Mouse (Mus musculus): ENCODE measurements around the gene Mslnl. TPM values are rescaled to one million over a fixed set of nuclear protein-coding genes. Genes with fewer than 3 reads are reported as not detected.

Mslnl gene
- polyA plus RNA-seq, 1 experiment from 2014 or later, result 0.05 TPM

GRCm38 (mm10) chr17:25754241-25754640, 18.4 kb downstream of the Mslnl start, which contains the start of gene Msln:
Gene Msln, minus strand, starts transcription at chr17:25754378.
- WGBS, result 70% methylated on average over 9 of the region's 9 CpGs
- Histone ChIP-seq H3K36me3 (ENCODE audit: control insufficient read depth, insufficient read depth, low read length) (no peaks in the 10 kb centered on the region), H3K4me1 (ENCODE audit: control insufficient read depth, insufficient read depth, low read length) (peaks cover 9% of the 10 kb centered on the region), H3K27ac (ENCODE audit: low read length) (peak within 1 kb of the TSS; percentile 24; the same call in 1 of the 2 replicates), H3K4me3 (replicated peaks; ENCODE audit: low read length) (peak within 1 kb of the TSS; percentile 10; the same call in 1 of the 2 replicates), H3K9ac (ENCODE audit: low read length) (0 out of 2 replicates have a peak within 1 kb of the TSS, but pooled peaks have one; percentile 35), H3K27me3 (ENCODE audit: control insufficient read depth, insufficient read depth, low read length) (no peaks in the 10 kb centered on the region), H3K9me3 (replicated peaks; ENCODE audit: control insufficient read depth, low read length) (no peaks in the 10 kb centered on the region), H3K4me2 (ENCODE audit: low read depth, low read length) (peak within 1 kb of the TSS; percentile 19)
- peak; percentile 55; the same call in 1 of the 2 replicates for ATAC-seq (ENCODE audit: insufficient read depth, low FRiP score)

GRCm38 (mm10) chr17:25755086-25755485, 19.2 kb downstream of the Mslnl start:
- H3K9ac ChIP-seq (ENCODE audit: low read length), result peak overlapping the region; percentile 35
- peak overlapping the region; percentile 66; the same call in 1 of the 2 replicates for H3K27ac ChIP-seq (ENCODE audit: low read length)
- WGBS, result 68% methylated on average over 4 of the region's 4 CpGs
- no peak for ATAC-seq (ENCODE audit: insufficient read depth, low FRiP score)
- H3K4me1 ChIP-seq (ENCODE audit: control insufficient read depth, insufficient read depth, low read length), result peaks cover 9% of the 10 kb centered on the region
- H3K4me2 ChIP-seq (ENCODE audit: low read depth, low read length), result no peak overlapping the region
- H3K36me3 ChIP-seq (ENCODE audit: control insufficient read depth, insufficient read depth, low read length), result no peaks in the 10 kb centered on the region
- H3K4me3 ChIP-seq (replicated peaks; ENCODE audit: low read length), result no peak overlapping the region
- no peaks in the 10 kb centered on the region for H3K27me3 ChIP-seq (ENCODE audit: control insufficient read depth, insufficient read depth, low read length)
- H3K9me3 ChIP-seq (replicated peaks; ENCODE audit: control insufficient read depth, low read length), result no peaks in the 10 kb centered on the region

GRCm38 (mm10) chr17:25755627-25756377, 20.0 kb downstream of the Mslnl start:
- H3K36me3 ChIP-seq (ENCODE audit: control insufficient read depth, insufficient read depth, low read length), result no peaks in the 10 kb centered on the region
- H3K4me3 ChIP-seq (replicated peaks; ENCODE audit: low read length), result no peak overlapping the region
- H3K9me3 ChIP-seq (replicated peaks; ENCODE audit: control insufficient read depth, low read length), result no peaks in the 10 kb centered on the region
- H3K27ac ChIP-seq (ENCODE audit: low read length), result peak overlapping the region; percentile 66
- WGBS, result 18% methylated on average over 4 of the region's 4 CpGs
- no peak overlapping the region for H3K4me2 ChIP-seq (ENCODE audit: low read depth, low read length)
- peak; percentile 77; the same call in 1 of the 2 replicates for ATAC-seq (ENCODE audit: insufficient read depth, low FRiP score)
- peak overlapping the region; percentile 35 for H3K9ac ChIP-seq (ENCODE audit: low read length)
- peaks cover 9% of the 10 kb centered on the region for H3K4me1 ChIP-seq (ENCODE audit: control insufficient read depth, insufficient read depth, low read length)
- H3K27me3 ChIP-seq (ENCODE audit: control insufficient read depth, insufficient read depth, low read length), result no peaks in the 10 kb centered on the region

DNA sequence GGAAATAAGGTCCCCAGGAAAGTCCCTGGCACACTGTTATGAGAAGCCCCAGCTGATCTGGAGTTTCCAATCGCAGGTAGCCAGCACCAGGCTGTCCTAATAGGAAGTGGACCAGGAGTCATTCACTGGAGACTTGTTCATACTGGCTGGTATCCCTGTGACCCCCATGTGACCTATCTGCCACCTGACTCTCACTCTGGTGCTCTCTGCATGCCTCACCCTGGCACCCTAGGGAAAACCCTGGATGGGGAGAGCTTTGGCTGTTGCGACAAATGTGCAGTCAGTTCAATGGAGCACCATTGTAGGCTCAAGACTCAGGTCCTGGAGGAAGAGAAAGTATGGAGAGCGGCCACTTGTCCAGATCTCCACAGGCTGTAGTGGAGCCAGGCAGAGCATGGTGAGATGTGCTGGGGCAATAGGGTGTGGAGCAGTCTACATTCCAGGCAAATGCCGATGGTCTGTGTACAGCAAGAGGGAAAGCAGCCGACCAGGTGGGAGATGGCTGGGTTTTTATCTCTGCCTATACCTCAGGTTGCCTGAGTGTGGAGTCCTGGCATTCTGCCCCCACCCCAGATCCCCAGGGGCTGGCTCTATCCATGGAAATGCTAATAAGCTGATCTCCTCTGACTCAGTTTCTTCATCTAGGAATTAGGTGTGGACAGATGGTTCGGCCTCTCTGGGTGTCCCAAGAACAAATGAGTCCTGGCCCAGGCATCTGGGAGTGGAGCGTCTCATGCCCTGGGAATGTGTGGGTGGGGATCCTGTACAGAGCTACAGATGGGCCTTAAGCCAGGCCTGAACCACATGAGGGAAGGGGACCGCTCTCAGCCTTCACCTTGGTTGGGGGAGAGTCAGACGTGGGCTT, 20.8 kb downstream of the Mslnl start:
- H3K36me3 ChIP-seq (ENCODE audit: control insufficient read depth, insufficient read depth, low read length), result no peaks in the 10 kb centered on the region
- H3K4me2 ChIP-seq (ENCODE audit: low read depth, low read length), result no peak overlapping the region
- H3K27me3 ChIP-seq (ENCODE audit: control insufficient read depth, insufficient read depth, low read length), result no peaks in the 10 kb centered on the region
- peak; percentile 51; the same call in 1 of the 2 replicates for ATAC-seq (ENCODE audit: insufficient read depth, low FRiP score)
- WGBS, result 62% methylated on average over 9 of the region's 9 CpGs
- no peak overlapping the region for H3K9ac ChIP-seq (ENCODE audit: low read length)
- H3K4me3 ChIP-seq (replicated peaks; ENCODE audit: low read length), result no peak overlapping the region
- H3K9me3 ChIP-seq (replicated peaks; ENCODE audit: control insufficient read depth, low read length), result no peaks in the 10 kb centered on the region
- H3K4me1 ChIP-seq (ENCODE audit: control insufficient read depth, insufficient read depth, low read length), result peaks cover 4% of the 10 kb centered on the region; the same call in 1 of the 2 replicates
- H3K27ac ChIP-seq (ENCODE audit: low read length), result peak overlapping the region; percentile 52

- H3K27me3 ChIP-seq (ENCODE audit: control insufficient read depth, insufficient read depth, low read length), result no peaks in the 10 kb centered on the region
- 46% methylated on average over 3 of the region's 3 CpGs for WGBS
- H3K27ac ChIP-seq (ENCODE audit: low read length), result no peak overlapping the region
- no peak for ATAC-seq (ENCODE audit: insufficient read depth, low FRiP score)
- no peak overlapping the region for H3K9ac ChIP-seq (ENCODE audit: low read length)
- H3K9me3 ChIP-seq (replicated peaks; ENCODE audit: control insufficient read depth, low read length), result no peaks in the 10 kb centered on the region
- no peak overlapping the region for H3K4me3 ChIP-seq (replicated peaks; ENCODE audit: low read length)
- H3K36me3 ChIP-seq (ENCODE audit: control insufficient read depth, insufficient read depth, low read length), result no peaks in the 10 kb centered on the region
- no peak overlapping the region for H3K4me2 ChIP-seq (ENCODE audit: low read depth, low read length)
- H3K4me1 ChIP-seq (ENCODE audit: control insufficient read depth, insufficient read depth, low read length), result 0 out of 2 replicates have a peak, but pooled peaks cover 2% of the 10 kb centered on the region
Measured at GRCm38 (mm10) chr17:25757691-25758090, 21.8 kb downstream of the Mslnl start.

- WGBS, result 67% methylated on average over 8 of the region's 8 CpGs
- no peak overlapping the region for H3K9ac ChIP-seq (ENCODE audit: low read length)
- no peaks in the 10 kb centered on the region for H3K36me3 ChIP-seq (ENCODE audit: control insufficient read depth, insufficient read depth, low read length)
- no peak overlapping the region for H3K4me3 ChIP-seq (replicated peaks; ENCODE audit: low read length)
- ATAC-seq (ENCODE audit: insufficient read depth, low FRiP score), result no peak
- no peak overlapping the region for H3K4me2 ChIP-seq (ENCODE audit: low read depth, low read length)
- H3K4me1 ChIP-seq (ENCODE audit: control insufficient read depth, insufficient read depth, low read length), result 0 out of 2 replicates have a peak, but pooled peaks cover 2% of the 10 kb centered on the region
- no peaks in the 10 kb centered on the region for H3K9me3 ChIP-seq (replicated peaks; ENCODE audit: control insufficient read depth, low read length)
- H3K27me3 ChIP-seq (ENCODE audit: control insufficient read depth, insufficient read depth, low read length), result no peaks in the 10 kb centered on the region
- no peak overlapping the region for H3K27ac ChIP-seq (ENCODE audit: low read length)
Measured at GRCm38 (mm10) chr17:25760148-25760547, 24.3 kb downstream of the Mslnl start.

GRCm38 (mm10) chr17:25761561-25761970, 25.7 kb downstream of the Mslnl start:
- WGBS, result 34% methylated on average over 4 of the region's 4 CpGs
- no peak for ATAC-seq (ENCODE audit: insufficient read depth, low FRiP score)
- no peak overlapping the region for H3K4me3 ChIP-seq (replicated peaks; ENCODE audit: low read length)
- no peak overlapping the region for H3K4me2 ChIP-seq (ENCODE audit: low read depth, low read length)
- no peaks in the 10 kb centered on the region for H3K4me1 ChIP-seq (ENCODE audit: control insufficient read depth, insufficient read depth, low read length)
- no peaks in the 10 kb centered on the region for H3K36me3 ChIP-seq (ENCODE audit: control insufficient read depth, insufficient read depth, low read length)
- H3K9ac ChIP-seq (ENCODE audit: low read length), result no peak overlapping the region
- no peak overlapping the region for H3K27ac ChIP-seq (ENCODE audit: low read length)
- H3K27me3 ChIP-seq (ENCODE audit: control insufficient read depth, insufficient read depth, low read length), result no peaks in the 10 kb centered on the region
- H3K9me3 ChIP-seq (replicated peaks; ENCODE audit: control insufficient read depth, low read length), result no peaks in the 10 kb centered on the region

DNA sequence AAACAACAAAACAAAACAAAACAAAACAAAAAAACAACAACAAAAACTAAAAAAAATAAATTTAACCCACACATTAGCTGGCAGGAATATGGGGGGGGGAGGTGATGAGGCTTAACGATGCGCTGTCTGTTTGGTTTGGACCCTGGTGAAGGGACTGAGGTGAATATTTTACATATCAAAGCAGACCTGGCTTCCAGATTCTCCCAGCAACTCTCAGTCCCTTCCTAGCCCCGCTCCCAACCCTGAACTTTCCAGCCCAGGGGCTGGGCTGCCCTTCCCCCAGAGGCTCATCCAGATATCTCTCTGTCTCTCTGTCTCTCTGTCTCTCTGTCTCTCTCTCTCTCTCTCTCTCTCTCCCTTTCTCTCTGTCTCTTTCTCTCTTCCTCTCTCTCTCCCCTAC, 26.7 kb downstream of the Mslnl start:
- Histone ChIP-seq H3K27ac (ENCODE audit: low read length) (no peak overlapping the region), H3K4me2 (ENCODE audit: low read depth, low read length) (no peak overlapping the region), H3K27me3 (ENCODE audit: control insufficient read depth, insufficient read depth, low read length) (no peaks in the 10 kb centered on the region), H3K9me3 (replicated peaks; ENCODE audit: control insufficient read depth, low read length) (no peaks in the 10 kb centered on the region), H3K4me3 (replicated peaks; ENCODE audit: low read length) (no peak overlapping the region), H3K9ac (ENCODE audit: low read length) (no peak overlapping the region), H3K4me1 (ENCODE audit: control insufficient read depth, insufficient read depth, low read length) (no peaks in the 10 kb centered on the region), H3K36me3 (ENCODE audit: control insufficient read depth, insufficient read depth, low read length) (no peaks in the 10 kb centered on the region)
- 51% methylated on average over 3 of the region's 3 CpGs for WGBS
- no peak for ATAC-seq (ENCODE audit: insufficient read depth, low FRiP score)

GRCm38 (mm10) chr17:25765886-25766285, 30.0 kb downstream of the Mslnl start:
- no peak for ATAC-seq (ENCODE audit: insufficient read depth, low FRiP score)
- H3K27ac ChIP-seq (ENCODE audit: low read length), result no peak overlapping the region
- no peaks in the 10 kb centered on the region for H3K27me3 ChIP-seq (ENCODE audit: control insufficient read depth, insufficient read depth, low read length)
- no peaks in the 10 kb centered on the region for H3K9me3 ChIP-seq (replicated peaks; ENCODE audit: control insufficient read depth, low read length)
- H3K4me3 ChIP-seq (replicated peaks; ENCODE audit: low read length), result no peak overlapping the region
- 73% methylated on average over 5 of the region's 5 CpGs for WGBS
- no peak overlapping the region for H3K9ac ChIP-seq (ENCODE audit: low read length)
- no peaks in the 10 kb centered on the region for H3K4me1 ChIP-seq (ENCODE audit: control insufficient read depth, insufficient read depth, low read length)
- no peaks in the 10 kb centered on the region for H3K36me3 ChIP-seq (ENCODE audit: control insufficient read depth, insufficient read depth, low read length)
- no peak overlapping the region for H3K4me2 ChIP-seq (ENCODE audit: low read depth, low read length)

Measured in stomach, embryonic 16.5 days (tissue).